Mouse (Mus musculus) myocyte (in vitro differentiated cells): ENCODE results near the gene Hist3h2ba.

ENCODE experiments used
- CEBPB ChIP-seq: IDR thresholded peaks from 2 replicates; pipeline ENCODE4 v1.6.1; 2011; ENCODE audit warnings: mild to moderate bottlenecking, moderate library complexity; ENCODE audit not compliant: poor library complexity, insufficient read depth, severe bottlenecking
- E2F4 ChIP-seq: IDR thresholded peaks from one replicate; pipeline ENCODE4 v1.6.1; 2011; ENCODE audit warnings: mild to moderate bottlenecking, control low read depth, moderate library complexity; ENCODE audit not compliant: insufficient read depth
- MAX ChIP-seq: IDR thresholded peaks from one replicate; pipeline ENCODE4 v1.6.1; 2011; ENCODE audit warnings: low read depth, mild to moderate bottlenecking, control low read depth
- MYOD1 ChIP-seq, 3 experiments: IDR thresholded peaks; one replicate each; pipeline ENCODE4 v1.6.1; 2011; ENCODE audit warnings: control low read depth in 2 of 3, low read depth in 2 of 3, mild to moderate bottlenecking in 2 of 3, moderate library complexity in 1 of 3; ENCODE audit not compliant: insufficient read length in 2 of 3, control insufficient read depth in 1 of 3
- MYOG ChIP-seq, 3 experiments: IDR thresholded peaks; one replicate each; pipeline ENCODE4 v1.6.1; 2011; ENCODE audit warnings: control low read depth in 2 of 3, low read depth in 2 of 3, mild to moderate bottlenecking in 2 of 3; ENCODE audit not compliant: insufficient read length in 2 of 3, control insufficient read depth in 1 of 3, insufficient read depth in 1 of 3
- POLR2A ChIP-seq: IDR thresholded peaks from one replicate; pipeline ENCODE4 v1.6.1; 2011; ENCODE audit warnings: low read depth, mild to moderate bottlenecking, control low read depth, moderate library complexity; ENCODE audit not compliant: insufficient read length
- POLR2AphosphoS2 ChIP-seq: IDR thresholded peaks from one replicate; pipeline ENCODE4 v1.6.1; 2011; ENCODE audit warnings: low read depth, control low read depth; ENCODE audit not compliant: insufficient read length
- REST ChIP-seq: IDR thresholded peaks from one replicate; pipeline ENCODE4 v1.6.1; 2011; ENCODE audit warnings: mild to moderate bottlenecking, control low read depth, moderate library complexity; ENCODE audit not compliant: insufficient read depth, insufficient read length
- TCF12 ChIP-seq: IDR thresholded peaks from one replicate; pipeline ENCODE4 v1.6.1; 2011; ENCODE audit warnings: mild to moderate bottlenecking, control low read depth; ENCODE audit not compliant: poor library complexity, insufficient read depth, severe bottlenecking
- USF1 ChIP-seq: IDR thresholded peaks from one replicate; pipeline ENCODE4 v1.6.1; 2011; ENCODE audit warnings: low read depth, mild to moderate bottlenecking, control low read depth, moderate library complexity

DNA sequence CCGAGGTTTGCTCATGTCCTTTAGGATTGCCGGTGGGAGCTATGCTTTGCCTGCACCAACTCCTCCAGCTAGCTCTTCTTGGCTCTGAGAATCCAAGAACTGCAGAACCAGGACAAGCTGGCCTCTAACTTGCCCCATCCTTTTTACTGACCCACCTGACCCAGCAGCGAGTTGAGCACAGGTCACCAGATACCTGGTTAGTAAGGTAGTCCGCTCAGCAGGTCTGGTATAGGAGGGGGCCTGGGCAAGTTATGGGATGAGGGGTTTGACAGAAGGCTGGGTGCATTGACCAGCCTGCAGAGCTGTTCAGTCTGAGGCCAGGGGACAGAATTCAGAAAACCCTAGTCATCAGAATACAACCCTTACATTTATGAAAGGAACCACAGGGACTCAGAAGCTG is 19.7 kb upstream of the Hist3h2ba start:
- TF ChIP-seq MAX (no peak), POLR2AphosphoS2 (no peak), MYOD1 (IDR thresholded peaks at IDR 0.05; ENCODE audit: control insufficient read depth in 1 of 3, insufficient read length in 2 of 3, low read depth in 2 of 3) (no peak), E2F4 (no peak), POLR2A (no peak), CEBPB (no peak), TCF12 (no peak), REST (no peak), MYOG (IDR thresholded peaks at IDR 0.05; ENCODE audit: control insufficient read depth in 1 of 3, insufficient read depth in 1 of 3, insufficient read length in 2 of 3, low read depth in 2 of 3) (no peak), USF1 (no peak)
